Mouse (Mus musculus): ENCODE results near the gene Eppin. TPM values are rescaled to one million over a fixed set of nuclear protein-coding genes. Genes with fewer than 3 reads are reported as not detected.

The Eppin gene
- total and polyA plus RNA-seq, 3 experiments: not detected

GRCm38 (mm10) chr2:164562391-164563188, 30.8 kb downstream of the Eppin start, which contains the start of gene Wfdc2:
Gene Wfdc2 (plus strand): TSS chr2:164562413.
- Histone ChIP-seq H3K4me2 (ENCODE audit: insufficient read depth, low read depth, poor library complexity, severe bottlenecking) (no peak within 1 kb of the TSS), H3K4me1 (ENCODE audit: control insufficient read depth in 1 of 2, insufficient read depth in 2 of 2) (no peaks in the 10 kb centered on the region), H3K36me3 (replicated peaks in 1 of 2; ENCODE audit: control insufficient read depth in 1 of 2, insufficient read depth in 1 of 2, low read length in 1 of 2) (no peaks in the 10 kb centered on the region), H3K27ac (ENCODE audit: insufficient read depth, low read depth) (no peak within 1 kb of the TSS), H3K9ac (ENCODE audit: insufficient read depth, low read depth) (no peak within 1 kb of the TSS), H3K27me3 (replicated peaks) (peaks cover 95% of the 10 kb centered on the region), H3K9me3 (replicated peaks; ENCODE audit: low read length) (peaks cover 14% of the 10 kb centered on the region), H3K4me3 (replicated peaks in 1 of 3; ENCODE audit: low read depth in 2 of 3, low read length in 2 of 3, poor library complexity in 1 of 3) (no peak within 1 kb of the TSS), H3K79me2 (replicated peaks; ENCODE audit: control insufficient read depth, extremely low read depth, insufficient read depth, poor library complexity, severe bottlenecking) (no peaks in the 10 kb centered on the region)
- TF ChIP-seq ZMIZ1 (IDR thresholded peaks at IDR 0.05; ENCODE audit: low read depth, low read length) (no peak), PAX5 (IDR thresholded peaks at IDR 0.05; ENCODE audit: low read length) (no peak)
- in situ Hi-C loops (cut with MboI; ENCODE audit: low pct_ligation_motif_present, low pct_unique_long_range_greater_than_20kb, low sequenced_read_pairs): no loop called here
- dilution Hi-C loops (cut with MboI; ENCODE audit: extremely low pct_ligation_motif_present, extremely low pct_unique_long_range_greater_than_20kb, low sequenced_read_pairs): no loop called here
- no peak for DNase-seq (ENCODE audit: extremely low read depth)

GRCm38 (mm10) chr2:164560106-164560505, 33.3 kb downstream of the Eppin start:
- Histone ChIP-seq H3K27ac (ENCODE audit: insufficient read depth, low read depth) (no peak overlapping the region), H3K9ac (ENCODE audit: insufficient read depth, low read depth) (no peak overlapping the region), H3K27me3 (replicated peaks) (peaks cover 94% of the 10 kb centered on the region), H3K9me3 (replicated peaks; ENCODE audit: low read length) (no peaks in the 10 kb centered on the region), H3K4me3 (replicated peaks in 1 of 3; ENCODE audit: low read depth in 2 of 3, low read length in 2 of 3, poor library complexity in 1 of 3) (no peak overlapping the region), H3K4me2 (ENCODE audit: insufficient read depth, low read depth, poor library complexity, severe bottlenecking) (no peak overlapping the region), H3K4me1 (ENCODE audit: control insufficient read depth in 1 of 2, insufficient read depth in 2 of 2) (no peaks in the 10 kb centered on the region), H3K79me2 (replicated peaks; ENCODE audit: control insufficient read depth, extremely low read depth, insufficient read depth, poor library complexity, severe bottlenecking) (no peaks in the 10 kb centered on the region), H3K36me3 (replicated peaks in 1 of 2; ENCODE audit: control insufficient read depth in 1 of 2, insufficient read depth in 1 of 2, low read length in 1 of 2) (no peaks in the 10 kb centered on the region)
- in situ Hi-C loops (cut with MboI; ENCODE audit: low pct_ligation_motif_present, low pct_unique_long_range_greater_than_20kb, low sequenced_read_pairs): no loop called here
- TF ChIP-seq JUND (conservative IDR thresholded peaks at IDR 0.05; ENCODE audit: low read depth, low read length): no peak
- no peak for TF ChIP-seq PAX5 (IDR thresholded peaks at IDR 0.05; ENCODE audit: low read length)
- no peak for TF ChIP-seq EP300 (IDR thresholded peaks at IDR 0.05; ENCODE audit: low read length)
- no peak for TF ChIP-seq ZNF384 (IDR thresholded peaks at IDR 0.05; ENCODE audit: low read depth, low read length)
- TF ChIP-seq ZMIZ1 (IDR thresholded peaks at IDR 0.05; ENCODE audit: low read depth, low read length): no peak
- no peak for TF ChIP-seq SIN3A (IDR thresholded peaks at IDR 0.05; ENCODE audit: low read length)
- TF ChIP-seq HCFC1 (IDR thresholded peaks at IDR 0.05; ENCODE audit: low read depth, low read length): no peak
- TF ChIP-seq E2F4 (IDR thresholded peaks at IDR 0.05; ENCODE audit: insufficient replicate concordance, low read depth, low read length): no peak
- dilution Hi-C loops (cut with MboI; ENCODE audit: extremely low pct_ligation_motif_present, extremely low pct_unique_long_range_greater_than_20kb, low sequenced_read_pairs): no loop called here
- DNase-seq (ENCODE audit: extremely low read depth): no peak

GRCm38 (mm10) chr2:164558991-164559645, 34.3 kb downstream of the Eppin start:
- dilution Hi-C loops (cut with MboI; ENCODE audit: extremely low pct_ligation_motif_present, extremely low pct_unique_long_range_greater_than_20kb, low sequenced_read_pairs): no loop called here
- DNase-seq (ENCODE audit: extremely low read depth): no peak
- Histone ChIP-seq H3K4me3 (replicated peaks in 1 of 3; ENCODE audit: low read depth in 2 of 3, low read length in 2 of 3, poor library complexity in 1 of 3) (no peak overlapping the region), H3K4me1 (ENCODE audit: control insufficient read depth in 1 of 2, insufficient read depth in 2 of 2) (no peaks in the 10 kb centered on the region), H3K36me3 (replicated peaks in 1 of 2; ENCODE audit: control insufficient read depth in 1 of 2, insufficient read depth in 1 of 2, low read length in 1 of 2) (no peaks in the 10 kb centered on the region), H3K27me3 (replicated peaks) (peaks cover 94% of the 10 kb centered on the region), H3K4me2 (ENCODE audit: insufficient read depth, low read depth, poor library complexity, severe bottlenecking) (no peak overlapping the region), H3K9me3 (replicated peaks; ENCODE audit: low read length) (no peaks in the 10 kb centered on the region), H3K79me2 (replicated peaks; ENCODE audit: control insufficient read depth, extremely low read depth, insufficient read depth, poor library complexity, severe bottlenecking) (no peaks in the 10 kb centered on the region), H3K27ac (ENCODE audit: insufficient read depth, low read depth) (no peak overlapping the region), H3K9ac (ENCODE audit: insufficient read depth, low read depth) (no peak overlapping the region)
- in situ Hi-C loops (cut with MboI; ENCODE audit: low pct_ligation_motif_present, low pct_unique_long_range_greater_than_20kb, low sequenced_read_pairs): no loop called here
- TF ChIP-seq ZC3H11A (IDR thresholded peaks at IDR 0.05; ENCODE audit: low read depth, low read length): no peak
- TF ChIP-seq RAD21 (IDR thresholded peaks at IDR 0.05; ENCODE audit: low read depth, low read length): no peak
- TF ChIP-seq NRF1 (IDR thresholded peaks at IDR 0.05; ENCODE audit: low read depth, low read length): no peak
- TF ChIP-seq IRF4 (IDR thresholded peaks at IDR 0.05; ENCODE audit: low read depth, low read length): no peak
- no peak for TF ChIP-seq ELF1 (IDR thresholded peaks at IDR 0.05; ENCODE audit: low read depth, low read length)
- no peak for TF ChIP-seq JUND (conservative IDR thresholded peaks at IDR 0.05; ENCODE audit: low read depth, low read length)
- TF ChIP-seq TBP (conservative IDR thresholded peaks at IDR 0.05; ENCODE audit: low read depth, low read length): no peak
- no peak for TF ChIP-seq MAZ (IDR thresholded peaks at IDR 0.05; ENCODE audit: low read depth, low read length)
- TF ChIP-seq UBTF (IDR thresholded peaks at IDR 0.05; ENCODE audit: low read depth, low read length): no peak
